Mouse (Mus musculus) CH12.LX (cell line): Measurements from ENCODE around the gene Cdadc1. TPM values are rescaled to one million over a fixed set of nuclear protein-coding genes. Genes with fewer than 3 reads are reported as not detected.

ENCODE experiments used
- DNase-seq: peaks from one replicate; pipeline ENCODE4 v3.0.0-alpha.2; 2013; ENCODE audit errors: extremely low read depth
- H3K27ac ChIP-seq: 2 replicates; pipeline ENCODE4 v1.5.1; 2012; ENCODE audit warnings: low read depth, mild to moderate bottlenecking, control low read depth, moderate library complexity; ENCODE audit not compliant: insufficient read depth
- H3K27me3 ChIP-seq: replicated peaks from 2 replicates; pipeline ENCODE3; 2012; ENCODE audit warnings: inconsistent platforms
- H3K36me3 ChIP-seq, 2 experiments: replicated peaks in 1 of 2; 2 replicates each; pipeline versions ENCODE3 to v1.6.1; 2012; ENCODE audit warnings: inconsistent platforms in 1 of 2, low read length in 1 of 2, mild to moderate bottlenecking in 1 of 2, mixed read lengths in 1 of 2, moderate library complexity in 1 of 2; ENCODE audit not compliant: control insufficient read depth in 1 of 2, insufficient read depth in 1 of 2
- H3K4me1 ChIP-seq, 2 experiments: 2 replicates each; pipeline ENCODE4 v1.6.1; 2012; ENCODE audit warnings: inconsistent platforms in 1 of 2, moderate library complexity in 1 of 2; ENCODE audit not compliant: insufficient read depth in 2 of 2, control insufficient read depth in 1 of 2
- H3K4me2 ChIP-seq: 2 replicates; pipeline ENCODE4 v1.6.1; 2012; ENCODE audit warnings: low read depth, mild to moderate bottlenecking, control low read depth; ENCODE audit not compliant: poor library complexity, insufficient read depth, severe bottlenecking
- H3K4me3 ChIP-seq, 3 experiments: fragments of 150-350 bp in 1 of 3; sonication (generic) in 1 of 3; replicated peaks in 1 of 3; 2 replicates each; pipeline versions ENCODE3 to v1.5.1; 2011 to 2012; ENCODE audit warnings: low read depth in 2 of 3, low read length in 2 of 3, mild to moderate bottlenecking in 2 of 3, moderate library complexity in 2 of 3, control low read depth in 1 of 3, improper control_type of control experiment in 1 of 3, inconsistent platforms in 1 of 3, mixed read lengths in 1 of 3; ENCODE audit not compliant: poor library complexity in 1 of 3
- H3K79me2 ChIP-seq: replicated peaks from 2 replicates; pipeline ENCODE4 v1.6.1; 2012; ENCODE audit warnings: mild to moderate bottlenecking, moderate library complexity; ENCODE audit not compliant: control insufficient read depth, poor library complexity, insufficient read depth, severe bottlenecking; ENCODE audit errors: extremely low read depth
- H3K9ac ChIP-seq: 2 replicates; pipeline ENCODE4 v1.6.1; 2012; ENCODE audit warnings: low read depth, mild to moderate bottlenecking, control low read depth, moderate library complexity; ENCODE audit not compliant: insufficient read depth
- H3K9me3 ChIP-seq: replicated peaks from 2 replicates; pipeline ENCODE3; 2012; ENCODE audit warnings: low read length, inconsistent platforms, mixed read lengths
- CHD2 ChIP-seq: IDR thresholded peaks from 2 replicates; pipeline ENCODE4 v1.6.1; 2011; ENCODE audit warnings: low read length, improper control_type of control experiment
- CTCF ChIP-seq, 2 experiments: IDR thresholded peaks in 1 of 2; conservative IDR thresholded peaks in 1 of 2; 2 replicates each; pipeline ENCODE4 v1.5.1; 2011 to 2012; ENCODE audit warnings: low read depth in 2 of 2, low read length in 2 of 2, improper control_type of control experiment in 1 of 2, inconsistent platforms in 1 of 2, mild to moderate bottlenecking in 1 of 2, moderate library complexity in 1 of 2
- EP300 ChIP-seq: IDR thresholded peaks from 2 replicates; pipeline ENCODE4 v1.6.1; 2011; ENCODE audit warnings: low read length, improper control_type of control experiment
- GABPA ChIP-seq: IDR thresholded peaks from 2 replicates; pipeline ENCODE4 v1.6.1; 2012; ENCODE audit warnings: low read depth, low read length, improper control_type of control experiment, inconsistent platforms; ENCODE audit not compliant: insufficient replicate concordance
- HCFC1 ChIP-seq: IDR thresholded peaks from 2 replicates; pipeline ENCODE4 v1.6.1; 2012; ENCODE audit warnings: low read depth, mild to moderate bottlenecking, inconsistent platforms, low read length, improper control_type of control experiment
- IRF4 ChIP-seq: IDR thresholded peaks from 2 replicates; pipeline ENCODE4 v1.6.1; 2014; ENCODE audit warnings: low read depth, mild to moderate bottlenecking, inconsistent platforms, low read length, improper control_type of control experiment
- JUN ChIP-seq: IDR thresholded peaks from 2 replicates; pipeline ENCODE4 v1.6.1; 2011; ENCODE audit warnings: low read depth, mild to moderate bottlenecking, low read length, improper control_type of control experiment, moderate library complexity; ENCODE audit not compliant: insufficient read depth
- JUND ChIP-seq: conservative IDR thresholded peaks from 2 replicates; pipeline ENCODE4 v1.6.1; 2011; ENCODE audit warnings: low read depth, low read length, improper control_type of control experiment
- KAT2A ChIP-seq: IDR thresholded peaks from 2 replicates; pipeline ENCODE4 v1.6.1; 2012; ENCODE audit warnings: low read length, improper control_type of control experiment, inconsistent platforms; ENCODE audit not compliant: insufficient replicate concordance
- MAFK ChIP-seq: IDR thresholded peaks from 2 replicates; pipeline ENCODE4 v1.6.1; 2011; ENCODE audit warnings: low read length, improper control_type of control experiment; ENCODE audit not compliant: insufficient replicate concordance
- MAX ChIP-seq: IDR thresholded peaks from 2 replicates; pipeline ENCODE4 v1.6.1; 2011; ENCODE audit warnings: low read length, improper control_type of control experiment
- MXI1 ChIP-seq: IDR thresholded peaks from 2 replicates; pipeline ENCODE4 v1.6.1; 2011; ENCODE audit warnings: mild to moderate bottlenecking, low read depth, low read length, improper control_type of control experiment
- MYC ChIP-seq: IDR thresholded peaks from 2 replicates; pipeline ENCODE4 v1.6.1; 2011; ENCODE audit warnings: low read depth, mild to moderate bottlenecking, improper control_type of control experiment, low read length
- PAX5 ChIP-seq: IDR thresholded peaks from 2 replicates; pipeline ENCODE4 v1.6.1; 2012; ENCODE audit warnings: low read length, inconsistent platforms, mixed read lengths
- POLR2A ChIP-seq: IDR thresholded peaks from 2 replicates; pipeline ENCODE4 v1.6.1; 2011; ENCODE audit warnings: low read depth, mild to moderate bottlenecking, improper control_type of control experiment, low read length
- RAD21 ChIP-seq: IDR thresholded peaks from 2 replicates; pipeline ENCODE4 v1.6.1; 2011; ENCODE audit warnings: low read depth, mild to moderate bottlenecking, low read length, improper control_type of control experiment, moderate library complexity
- SMC3 ChIP-seq: IDR thresholded peaks from 2 replicates; pipeline ENCODE4 v1.6.1; 2011; ENCODE audit warnings: low read depth, low read length, improper control_type of control experiment
- TCF12 ChIP-seq: IDR thresholded peaks from 2 replicates; pipeline ENCODE4 v1.6.1; 2014; ENCODE audit warnings: low read depth, mild to moderate bottlenecking, inconsistent platforms, low read length, improper control_type of control experiment
- USF2 ChIP-seq: conservative IDR thresholded peaks from 2 replicates; pipeline ENCODE4 v1.6.1; 2011; ENCODE audit warnings: low read depth, low read length, improper control_type of control experiment
- ZKSCAN1 ChIP-seq: IDR thresholded peaks from 2 replicates; pipeline ENCODE4 v1.6.1; 2012; ENCODE audit warnings: low read depth, inconsistent platforms, low read length, improper control_type of control experiment, borderline replicate concordance
- ZMIZ1 ChIP-seq: IDR thresholded peaks from 2 replicates; pipeline ENCODE4 v1.6.1; 2012; ENCODE audit warnings: low read depth, mild to moderate bottlenecking, inconsistent platforms, low read length, improper control_type of control experiment
- dilution Hi-C: fragments of 300-500 bp; cut with MboI; formaldehyde crosslinking; loops from 2 replicates; pipeline ENCODE4 v1.14.3; 2020; ENCODE audit warnings: low sequenced_read_pairs; ENCODE audit not compliant: extremely low pct_unique_long_range_greater_than_20kb, extremely low pct_ligation_motif_present
- in situ Hi-C: fragments of 300-500 bp; cut with MboI; formaldehyde crosslinking; loops from 3 replicates; pipeline ENCODE4 v1.14.3; 2019; ENCODE audit warnings: low sequenced_read_pairs, low pct_ligation_motif_present, low pct_unique_long_range_greater_than_20kb, mixed read lengths
- polyA plus RNA-seq: library from polyadenylated mRNA; unstranded; fragments of >175 nt; gene quantifications from 2 replicates; pipeline ENCODE4 v1.2.1, GENCODE M21; 2012; ENCODE audit warnings: low read depth; ENCODE audit not compliant: insufficient read length
- total RNA-seq, 2 experiments: library from RNA; depleted of rRNA; stranded (reverse); fragments of 300-350 nt in 1 of 2; fragments of >200 nt in 1 of 2; gene quantifications; 2 replicates each; pipeline ENCODE4 v1.2.3; 2012 to 2014

Cdadc1 gene
- total and polyA plus RNA-seq, 3 experiments = 5.3 to 21.7 (median 11.0) TPM

DNA sequence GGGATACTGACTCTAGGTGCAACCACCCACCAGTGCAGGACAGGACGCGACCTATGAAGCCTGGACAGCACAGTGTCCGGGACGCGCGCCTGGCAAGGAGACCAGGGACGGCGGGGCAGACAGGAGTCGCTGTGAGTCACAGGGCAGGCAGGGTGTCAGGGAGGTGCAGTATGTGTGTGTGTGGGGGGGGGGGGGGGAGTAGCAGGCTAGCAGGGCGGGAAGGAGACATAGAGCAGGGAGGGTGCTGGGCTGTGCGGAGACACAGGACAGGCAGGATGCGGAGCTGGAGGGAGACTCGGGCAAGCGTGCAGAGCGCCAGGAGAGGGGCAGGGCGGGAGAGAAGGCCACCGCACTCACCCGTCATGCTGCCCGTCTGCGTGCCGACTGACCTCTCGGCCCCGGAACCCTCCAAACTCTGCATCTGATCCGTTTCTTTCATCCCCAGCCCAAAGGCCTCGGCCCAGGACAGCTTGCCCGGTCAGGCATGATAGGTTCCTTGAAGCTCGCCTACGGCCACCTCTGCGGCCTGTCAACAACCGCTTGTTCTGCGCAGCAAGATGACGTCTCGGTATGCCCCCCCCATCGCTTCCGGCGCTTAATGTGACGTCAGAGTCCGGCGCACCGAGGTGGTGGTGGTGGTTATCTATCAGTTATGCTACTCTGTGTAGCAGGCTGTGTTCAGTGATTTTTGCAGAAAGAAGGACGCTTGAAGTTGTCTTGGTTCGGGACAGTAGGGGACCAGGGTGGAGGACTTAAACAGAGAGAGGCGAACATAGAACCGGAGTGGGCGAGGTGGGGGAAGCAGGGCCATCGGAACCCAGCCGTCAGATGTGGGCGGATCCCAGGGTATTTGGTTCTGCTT, at the start of gene Cdadc1 (continued):
- peak; percentile 55; the same call in 1 of the 2 replicates for TF ChIP-seq MAX
- TF ChIP-seq, all 38 proteins: peak for 17

GRCm38 (mm10) chr14:59646826-59647697, 49.3 kb upstream of the Cdadc1 start:
- Histone ChIP-seq H3K79me2 (no peaks in the 10 kb centered on the region), H3K4me2 (no peak overlapping the region), H3K27ac (no peak overlapping the region), H3K9me3 (no peaks in the 10 kb centered on the region), H3K4me1 (peaks cover 12 to 14% of the 10 kb centered on the region in 2 experiments; a peak in 3 of 4 replicates), H3K9ac (no peak overlapping the region), H3K4me3 (no peak overlapping the region), H3K27me3 (no peaks in the 10 kb centered on the region), H3K36me3 (no peaks in the 10 kb centered on the region)
- in situ Hi-C loops = no loop called here
- dilution Hi-C loops = no loop called here
- TF ChIP-seq USF2 = no peak
- TF ChIP-seq IRF4 = no peak
- TF ChIP-seq EP300 = no peak
- TF ChIP-seq ZKSCAN1 = no peak
- no peak for TF ChIP-seq MAFK
- TF ChIP-seq CTCF (conservative IDR thresholded peaks at IDR 0.05 in 1 of 2, IDR thresholded peaks at IDR 0.05 in 1 of 2; ENCODE audit: low read depth in 2 of 2, low read length in 2 of 2) = no peak
- no peak for TF ChIP-seq KAT2A
- no peak for TF ChIP-seq PAX5
- no peak for TF ChIP-seq MYC
- DNase-seq = no peak

DNA sequence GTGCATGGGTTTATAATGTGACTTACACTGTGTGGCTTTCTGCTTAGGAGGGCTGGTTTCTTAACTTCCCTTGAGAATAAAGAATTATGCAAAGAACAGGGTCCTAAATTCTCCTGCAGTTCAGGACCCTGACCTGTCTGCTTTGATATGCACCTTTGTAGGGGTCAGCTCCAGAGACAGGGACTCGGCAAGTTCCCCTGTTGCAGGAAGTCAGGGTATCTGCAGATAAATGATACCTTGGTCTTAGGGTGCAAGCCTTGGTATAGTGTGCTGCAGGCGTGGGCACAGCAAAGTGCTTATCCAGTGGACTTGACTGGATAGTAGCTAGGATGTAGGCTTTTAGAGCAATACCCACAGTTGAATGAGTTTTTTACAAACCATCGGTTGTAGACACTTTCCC, 47.1 kb upstream of the Cdadc1 start:
- Histone ChIP-seq H3K79me2 (no peaks in the 10 kb centered on the region), H3K27me3 (no peaks in the 10 kb centered on the region), H3K9ac (no peak overlapping the region), H3K27ac (no peak overlapping the region), H3K36me3 (no peaks in the 10 kb centered on the region), H3K9me3 (no peaks in the 10 kb centered on the region)
- dilution Hi-C loops = no loop called here
- in situ Hi-C loops = no loop called here
- TF ChIP-seq RAD21 = no peak
- TF ChIP-seq MXI1 = no peak
- TF ChIP-seq ZMIZ1 = no peak
- TF ChIP-seq MAFK = no peak
- no peak for TF ChIP-seq MAX
- no peak for TF ChIP-seq JUN
- TF ChIP-seq CHD2 = no peak
- TF ChIP-seq JUND = no peak
- no peak for TF ChIP-seq ZKSCAN1
- TF ChIP-seq POLR2A = no peak
- TF ChIP-seq HCFC1 = no peak
- TF ChIP-seq SMC3 = no peak
- TF ChIP-seq GABPA = no peak
- no peak for TF ChIP-seq KAT2A
- TF ChIP-seq TCF12 = no peak
- TF ChIP-seq, all 38 proteins: peak for 0
- Histone ChIP-seq H3K4me1 (peaks cover 12 to 14% of the 10 kb centered on the region in 2 experiments; a peak in 3 of 4 replicates), H3K4me2 (no peak overlapping the region), H3K4me3 (no peak overlapping the region)
- DNase-seq = no peak
